Mouse (Mus musculus): Measurements from ENCODE around the gene Kcnab1.

DNA sequence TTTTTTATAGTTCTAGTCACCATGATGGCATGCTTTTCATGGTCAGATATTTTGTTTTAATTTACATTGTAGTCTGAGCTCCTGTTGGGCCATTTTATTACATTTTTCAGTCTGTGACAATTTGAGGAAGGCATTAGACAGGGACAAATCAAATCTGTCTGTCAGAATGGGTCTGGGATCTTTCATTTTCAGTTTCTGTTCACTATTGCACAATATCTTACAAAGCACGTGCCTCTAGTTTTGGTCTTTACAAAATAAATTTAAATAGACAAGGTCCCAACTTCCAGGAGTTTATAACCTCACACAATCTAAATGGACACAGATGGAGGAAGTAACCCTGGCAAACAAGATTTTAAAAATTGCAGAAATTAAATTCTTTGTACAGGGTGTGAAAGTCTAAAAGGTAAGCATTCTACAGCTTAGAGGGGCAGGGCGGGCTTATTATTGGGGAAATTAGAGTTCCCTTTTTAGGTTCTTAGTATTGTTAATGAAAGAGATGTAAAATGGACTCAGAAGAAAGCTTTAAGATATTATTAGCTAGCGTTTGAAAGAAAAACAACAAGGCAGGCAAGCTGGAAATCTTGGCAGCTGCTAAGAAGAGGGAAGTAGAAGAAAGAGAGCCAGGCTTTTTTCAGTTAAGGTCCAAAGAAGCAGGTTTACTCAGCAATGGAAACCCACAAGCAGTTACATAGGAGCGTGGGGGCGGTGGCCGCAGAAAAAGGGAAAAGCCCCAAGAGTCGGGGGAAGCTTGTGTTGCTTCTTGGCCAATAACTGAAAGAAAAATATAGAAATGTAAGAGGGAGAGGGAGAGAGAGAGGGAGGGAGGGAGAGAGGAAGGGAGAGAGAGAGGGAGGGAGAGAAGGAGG is 78.9 kb downstream of the Kcnab1 start:
- no peak for TF ChIP-seq CTCF (IDR thresholded peaks at IDR 0.05; ENCODE audit: low read depth)
- no peak for TF ChIP-seq EP300 (optimal IDR thresholded peaks at IDR 0.05)

All from stomach, postnatal 0 days (tissue).